Mouse (Mus musculus) olfactory bulb, adult 2 months (tissue): ENCODE data around the gene Elovl6. TPM values are rescaled to one million over a fixed set of nuclear protein-coding genes. Genes with fewer than 3 reads are reported as not detected.

Source experiments
- H3K27ac ChIP-seq: fragments of 200-500 bp; 2 replicates; pipeline ENCODE4 v1.5.1; 2012; ENCODE audit warnings: low read depth, low read length; ENCODE audit not compliant: insufficient read depth
- H3K4me1 ChIP-seq: fragments of 200-500 bp; 2 replicates; pipeline ENCODE4 v1.6.1; 2012; ENCODE audit warnings: low read length; ENCODE audit not compliant: control insufficient read depth, insufficient read depth
- H3K4me3 ChIP-seq: fragments of 200-500 bp; 2 replicates; pipeline ENCODE4 v1.5.1; 2012; ENCODE audit warnings: mild to moderate bottlenecking, low read depth, low read length, moderate library complexity; ENCODE audit not compliant: insufficient read depth
- CTCF ChIP-seq: fragments of 200-500 bp; IDR thresholded peaks from 2 replicates; pipeline ENCODE4 v1.5.1; 2012; ENCODE audit warnings: low read depth, mild to moderate bottlenecking, low read length, moderate library complexity; ENCODE audit not compliant: insufficient read depth
- POLR2A ChIP-seq: fragments of 200-500 bp; IDR thresholded peaks from 2 replicates; pipeline ENCODE4 v1.6.1; 2012; ENCODE audit warnings: mild to moderate bottlenecking, low read depth, low read length, moderate library complexity; ENCODE audit not compliant: insufficient read depth
- WGBS: fragments of 180-500 bp; shearing (Covaris S2); methylation state at CpG from one replicate; pipeline ENCODE4 v1.1.7; 2018; 5-methylcytosine and 5-hydroxymethylcytosine counted together
- polyA plus RNA-seq: library from polyadenylated mRNA; stranded (reverse); fragments of >200 nt; gene quantifications from 2 replicates; pipeline ENCODE4 v1.2.4, GENCODE M21; 2012; ENCODE audit warnings: low replicate concordance; ENCODE audit not compliant: missing spikeins, insufficient read depth, insufficient read length

Gene Elovl6
- polyA plus RNA-seq, 1 experiment: 155 TPM

DNA sequence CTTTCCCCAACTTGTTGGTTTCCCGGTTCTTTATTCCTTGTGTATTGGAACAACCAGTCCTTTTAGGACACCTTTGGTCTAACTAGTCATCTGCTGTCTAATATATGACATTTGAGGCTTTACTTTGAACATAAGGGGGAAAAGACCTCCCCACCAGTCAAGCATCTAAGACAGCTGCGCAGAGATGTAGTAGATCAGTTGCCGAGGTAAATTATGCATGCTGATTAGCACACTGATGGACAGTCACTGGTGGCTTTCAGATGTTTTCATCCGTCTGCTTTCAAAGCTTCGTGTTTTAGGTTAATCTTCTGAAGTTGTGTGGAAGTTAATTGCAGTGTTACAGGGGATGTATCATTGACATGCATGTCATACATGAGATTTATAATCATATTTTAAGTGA is 5.8 kb downstream of the Elovl6 start:
- 74% methylated on average over 5 of the region's 5 CpGs for WGBS
- TF ChIP-seq POLR2A (no peak), CTCF (no peak)
- H3K4me1 ChIP-seq: peaks cover 2% of the 10 kb centered on the region; the same call in 1 of the 2 replicates
- no peak overlapping the region for H3K4me3 ChIP-seq
- H3K27ac ChIP-seq: no peak overlapping the region

DNA sequence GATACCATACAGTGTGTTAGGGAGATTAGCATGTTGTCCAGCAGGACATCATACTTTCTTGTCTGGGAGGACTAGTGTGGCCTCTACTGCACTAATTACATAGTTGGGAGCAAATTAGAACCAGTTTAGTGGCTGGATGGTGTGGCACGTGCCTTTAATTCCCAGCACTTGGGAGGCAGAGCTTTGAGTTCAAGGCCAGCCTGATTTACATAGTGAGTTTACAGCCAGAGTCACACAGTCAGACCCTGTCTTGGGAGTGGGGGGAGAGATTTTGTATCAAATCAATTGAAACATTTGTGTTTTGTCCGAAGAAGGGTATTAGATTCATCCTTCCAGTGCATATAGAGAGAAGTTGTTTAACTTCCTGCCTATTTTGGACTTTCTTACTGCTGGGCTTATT is 8.7 kb downstream of the Elovl6 start:
- WGBS: 87% methylated on average over 2 of the region's 2 CpGs
- TF ChIP-seq POLR2A (no peak), CTCF (no peak)

DNA sequence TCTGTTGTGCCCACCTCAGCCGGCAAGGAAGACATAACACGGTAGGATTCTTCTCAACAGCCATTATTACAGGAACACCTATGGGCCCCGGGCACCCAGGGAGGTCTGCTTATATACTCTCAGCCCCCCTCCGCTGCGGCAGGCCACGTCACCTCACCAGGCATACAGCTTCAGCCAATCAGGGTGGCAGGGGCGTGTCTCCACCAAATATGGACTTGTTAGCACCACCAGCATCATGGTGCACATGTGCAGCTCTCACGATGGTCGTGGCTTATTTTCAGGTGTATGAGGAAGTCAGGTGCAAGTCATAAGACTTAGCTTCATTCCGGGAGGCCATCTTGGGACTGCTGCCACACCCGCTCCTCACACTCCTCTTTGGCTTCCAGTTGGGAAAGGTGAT is 9.3 kb downstream of the Elovl6 start:
- H3K4me3 ChIP-seq: no peak overlapping the region
- TF ChIP-seq CTCF (no peak), POLR2A (no peak)
- WGBS: 98% methylated on average over 11 of the region's 11 CpGs
- H3K4me1 ChIP-seq: no peaks in the 10 kb centered on the region; the same call in 1 of the 2 replicates
- H3K27ac ChIP-seq: no peak overlapping the region

More for the DNA sequence above, 8.7 kb downstream of the Elovl6 start:
- Histone ChIP-seq H3K4me3 (no peak overlapping the region), H3K4me1 (no peaks in the 10 kb centered on the region; the same call in 1 of the 2 replicates), H3K27ac (no peak overlapping the region)

DNA sequence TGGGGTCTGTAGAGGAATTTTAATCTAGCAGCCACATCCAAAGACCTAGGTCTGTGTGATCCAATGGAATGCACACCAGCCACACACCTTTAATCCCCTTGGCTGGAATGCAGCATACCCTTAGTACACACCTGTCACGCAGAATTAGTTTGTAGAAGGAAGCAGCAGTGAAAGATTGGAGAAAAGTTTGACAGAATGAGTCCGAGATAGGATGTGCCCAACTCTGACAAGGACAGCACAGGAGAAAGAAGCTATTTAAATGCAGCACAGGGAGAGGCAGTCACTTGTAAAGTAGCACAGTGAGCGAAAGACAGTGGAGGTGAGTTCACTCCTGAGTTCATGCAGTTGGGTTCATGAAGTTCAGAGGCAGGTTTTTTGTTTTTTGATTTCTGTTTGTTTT is 11.2 kb downstream of the Elovl6 start:
- no peaks in the 10 kb centered on the region; the same call in 1 of the 2 replicates for H3K4me1 ChIP-seq
- no peak for TF ChIP-seq POLR2A
- no peak for TF ChIP-seq CTCF
- H3K4me3 ChIP-seq: no peak overlapping the region
- 97% methylated on average over 3 of the region's 3 CpGs for WGBS
- no peak overlapping the region for H3K27ac ChIP-seq

DNA sequence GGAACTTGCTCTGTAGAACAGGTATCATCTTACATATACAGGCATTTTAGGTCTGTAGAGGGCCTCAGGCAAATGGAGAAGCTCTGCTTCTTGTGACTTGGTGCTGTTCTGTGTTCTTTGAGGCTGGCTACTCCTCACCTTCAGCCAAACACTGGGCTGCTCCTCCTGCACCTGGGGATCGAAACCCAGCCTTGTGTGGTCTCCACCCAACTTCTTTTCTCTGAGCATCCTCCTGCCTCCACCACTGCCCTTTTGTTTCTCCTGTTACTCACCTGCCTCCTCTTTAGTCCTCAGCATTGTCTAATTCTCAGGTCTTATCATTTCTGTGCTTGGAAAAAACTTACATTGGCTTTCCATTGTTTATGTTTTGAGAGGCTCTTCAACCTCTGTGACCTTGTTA is 12.1 kb downstream of the Elovl6 start:
- Histone ChIP-seq H3K27ac (no peak overlapping the region), H3K4me3 (no peak overlapping the region), H3K4me1 (no peaks in the 10 kb centered on the region)
- no peak for TF ChIP-seq CTCF
- TF ChIP-seq POLR2A: no peak
- WGBS: 96% methylated on average over 1 of the region's 1 CpGs

DNA sequence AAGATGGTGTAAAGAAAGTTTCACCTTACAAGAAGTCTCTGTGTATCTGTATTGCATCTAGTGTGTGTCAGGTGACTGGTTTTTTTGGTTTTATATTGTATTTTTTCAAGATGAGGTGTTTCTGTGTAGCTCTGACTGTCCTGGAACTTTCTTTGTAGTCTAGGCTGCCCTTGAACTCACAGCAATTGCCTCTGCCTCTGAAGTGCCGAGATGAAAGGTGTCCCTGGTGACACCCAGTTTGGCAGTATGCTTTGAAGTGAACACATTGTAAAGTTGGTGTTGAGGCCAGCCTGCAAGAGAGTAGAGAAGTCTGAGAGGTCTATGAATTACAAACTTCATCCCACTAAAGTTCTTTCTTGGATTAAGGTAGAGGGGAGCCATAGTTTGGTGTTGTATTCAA is 13.1 kb downstream of the Elovl6 start:
- no peak for TF ChIP-seq POLR2A
- TF ChIP-seq CTCF: no peak
- Histone ChIP-seq H3K4me1 (no peaks in the 10 kb centered on the region), H3K27ac (no peak overlapping the region), H3K4me3 (no peak overlapping the region)
- 88% methylated on average over 1 of the region's 1 CpGs for WGBS

DNA sequence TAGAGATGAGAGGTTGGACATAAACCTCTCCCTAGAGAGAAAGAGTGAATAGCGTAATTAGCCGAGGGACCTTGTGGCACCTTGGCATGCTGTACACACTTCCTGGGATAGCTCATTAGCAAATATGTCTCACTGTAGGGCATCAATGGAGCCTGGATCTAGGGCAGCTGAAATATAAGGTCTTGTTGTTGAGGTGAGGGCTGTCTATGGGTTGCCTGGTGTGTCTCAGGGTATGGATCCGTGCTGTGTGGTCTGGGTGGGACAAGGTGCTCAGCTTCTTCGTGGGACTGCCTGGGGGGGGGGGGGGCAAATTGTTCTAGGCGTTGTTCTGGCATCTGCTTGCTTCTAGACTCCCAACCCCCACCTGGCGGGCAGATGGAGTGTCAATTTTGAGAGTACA is 13.6 kb downstream of the Elovl6 start:
- TF ChIP-seq CTCF (no peak), POLR2A (no peak)

DNA sequence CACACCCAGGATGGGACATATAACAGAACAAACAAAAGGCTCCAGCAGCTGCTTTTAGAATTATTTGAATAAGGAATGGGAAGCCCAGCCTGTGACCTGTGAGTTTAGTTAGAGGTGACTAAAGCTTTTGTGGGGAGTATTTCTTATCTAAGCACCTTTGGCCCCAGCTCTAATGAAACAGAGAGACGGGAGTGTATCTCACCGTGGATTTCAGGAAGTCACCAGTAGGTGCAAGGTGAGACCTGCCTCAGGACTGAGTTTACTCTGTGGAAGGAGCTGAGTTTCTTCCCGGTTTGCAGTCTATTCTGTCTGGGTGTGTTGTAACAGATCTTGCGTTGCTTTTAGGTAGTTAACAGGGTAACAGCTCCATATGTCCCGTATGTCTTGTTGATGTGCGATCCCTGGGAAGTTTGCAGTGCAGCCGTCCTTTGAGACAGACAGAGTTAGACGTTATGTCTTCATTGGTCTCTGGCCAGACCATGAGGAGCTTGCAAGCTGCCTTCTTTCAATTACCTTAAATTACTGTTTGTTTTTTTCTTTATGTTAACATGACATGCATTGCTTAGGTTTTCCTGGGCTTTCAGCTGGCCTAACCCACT is 15.8 kb downstream of the Elovl6 start:
- no peak overlapping the region for H3K27ac ChIP-seq
- H3K4me1 ChIP-seq: peaks cover 5% of the 10 kb centered on the region
- TF ChIP-seq CTCF: no peak
- no peak for TF ChIP-seq POLR2A
- WGBS: 86% methylated on average over 8 of the region's 8 CpGs
- no peak overlapping the region for H3K4me3 ChIP-seq

More for the DNA sequence above, 13.6 kb downstream of the Elovl6 start:
- WGBS: 87% methylated on average over 6 of the region's 6 CpGs
- Histone ChIP-seq H3K4me3 (no peak overlapping the region), H3K4me1 (no peaks in the 10 kb centered on the region), H3K27ac (no peak overlapping the region)

DNA sequence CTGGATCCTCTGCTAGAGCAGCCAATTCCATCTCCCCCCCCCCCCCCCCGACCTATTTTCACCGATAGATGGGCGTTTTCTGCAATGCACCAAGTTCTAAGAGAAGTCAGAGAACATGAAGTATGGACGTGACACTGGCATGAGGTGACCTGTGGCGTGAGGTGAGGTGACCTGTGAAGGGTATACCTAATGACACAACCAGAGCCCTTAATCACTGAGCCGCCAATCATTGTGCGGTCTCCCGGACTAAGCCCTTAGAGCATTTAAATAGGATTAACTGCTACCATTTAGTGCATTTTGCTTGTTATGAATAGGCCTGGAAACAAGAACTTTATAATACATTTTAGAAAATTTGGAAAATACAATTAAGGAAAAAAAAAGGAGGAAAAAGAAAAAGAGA is 16.6 kb downstream of the Elovl6 start:
- peaks cover 5% of the 10 kb centered on the region for H3K4me1 ChIP-seq
- WGBS: 71% methylated on average over 8 of the region's 8 CpGs
- H3K4me3 ChIP-seq: no peak overlapping the region
- H3K27ac ChIP-seq: no peak overlapping the region
- no peak for TF ChIP-seq CTCF
- no peak for TF ChIP-seq POLR2A
